Mouse (Mus musculus): ENCODE results near the gene Aanat. TPM values are rescaled to one million over a fixed set of nuclear protein-coding genes. Genes with fewer than 3 reads are reported as not detected.

The Aanat gene
- polyA plus RNA-seq, 1 experiment from 2014 or later = not detected

GRCm38 (mm10) chr11:116586801-116587631 lies 784 bp downstream of the Aanat start:
- WGBS = 25% methylated on average over 23 of the region's 23 CpGs
- Histone ChIP-seq H3K4me1 (ENCODE audit: insufficient read depth, low read length) (peaks cover 6% of the 10 kb centered on the region; the same call in 1 of the 2 replicates), H3K27me3 (ENCODE audit: insufficient read depth, low read length) (peaks cover 12% of the 10 kb centered on the region)

GRCm38 (mm10) chr11:116589020-116589531 lies 2.8 kb downstream of the Aanat start:
- H3K9me3 ChIP-seq (ENCODE audit: low read length) = no peaks in the 10 kb centered on the region
- peaks cover 6% of the 10 kb centered on the region; the same call in 1 of the 2 replicates for H3K4me1 ChIP-seq (ENCODE audit: insufficient read depth, low read length)
- no peak overlapping the region for H3K4me2 ChIP-seq (replicated peaks; ENCODE audit: low read depth, low read length)
- H3K36me3 ChIP-seq (ENCODE audit: insufficient read depth, low read length) = no peaks in the 10 kb centered on the region
- no peak for ATAC-seq (ENCODE audit: low FRiP score, low TSS enrichment)
- H3K27me3 ChIP-seq (ENCODE audit: insufficient read depth, low read length) = peaks cover 12% of the 10 kb centered on the region
- no peak overlapping the region for H3K9ac ChIP-seq (replicated peaks; ENCODE audit: low read length)
- no peak overlapping the region for H3K27ac ChIP-seq (ENCODE audit: low read length)
- no peak overlapping the region for H3K4me3 ChIP-seq (ENCODE audit: low read length)
- WGBS = 35% methylated on average over 14 of the region's 14 CpGs

More at GRCm38 (mm10) chr11:116586801-116587631, 784 bp downstream of the Aanat start:
- Histone ChIP-seq H3K4me2 (replicated peaks; ENCODE audit: low read depth, low read length) (peak overlapping the region; percentile 45), H3K36me3 (ENCODE audit: insufficient read depth, low read length) (no peaks in the 10 kb centered on the region), H3K9ac (replicated peaks; ENCODE audit: low read length) (no peak overlapping the region), H3K4me3 (ENCODE audit: low read length) (no peak overlapping the region; the same call in 1 of the 2 replicates), H3K9me3 (ENCODE audit: low read length) (no peaks in the 10 kb centered on the region), H3K27ac (ENCODE audit: low read length) (no peak overlapping the region)
- ATAC-seq (ENCODE audit: low FRiP score, low TSS enrichment) = peak; percentile 79

GRCm38 (mm10) chr11:116589574-116589973 lies 3.3 kb downstream of the Aanat start:
- peaks cover 12% of the 10 kb centered on the region for H3K27me3 ChIP-seq (ENCODE audit: insufficient read depth, low read length)
- H3K4me1 ChIP-seq (ENCODE audit: insufficient read depth, low read length) = peaks cover 6% of the 10 kb centered on the region; the same call in 1 of the 2 replicates
- H3K9ac ChIP-seq (replicated peaks; ENCODE audit: low read length) = no peak overlapping the region
- WGBS = 58% methylated on average over 8 of the region's 8 CpGs
- no peaks in the 10 kb centered on the region for H3K36me3 ChIP-seq (ENCODE audit: insufficient read depth, low read length)
- H3K4me2 ChIP-seq (replicated peaks; ENCODE audit: low read depth, low read length) = no peak overlapping the region
- no peak overlapping the region for H3K27ac ChIP-seq (ENCODE audit: low read length)
- no peaks in the 10 kb centered on the region for H3K9me3 ChIP-seq (ENCODE audit: low read length)
- H3K4me3 ChIP-seq (ENCODE audit: low read length) = no peak overlapping the region
- no peak for ATAC-seq (ENCODE audit: low FRiP score, low TSS enrichment)

GRCm38 (mm10) chr11:116591621-116592020 lies 5.4 kb downstream of the Aanat start:
- Histone ChIP-seq H3K4me2 (replicated peaks; ENCODE audit: low read depth, low read length) (no peak overlapping the region), H3K9ac (replicated peaks; ENCODE audit: low read length) (no peak overlapping the region), H3K27ac (ENCODE audit: low read length) (no peak overlapping the region), H3K4me3 (ENCODE audit: low read length) (no peak overlapping the region), H3K4me1 (ENCODE audit: insufficient read depth, low read length) (peaks cover 5% of the 10 kb centered on the region; the same call in 1 of the 2 replicates), H3K27me3 (ENCODE audit: insufficient read depth, low read length) (peaks cover 12% of the 10 kb centered on the region), H3K36me3 (ENCODE audit: insufficient read depth, low read length) (no peaks in the 10 kb centered on the region), H3K9me3 (ENCODE audit: low read length) (no peaks in the 10 kb centered on the region)
- no peak for ATAC-seq (ENCODE audit: low FRiP score, low TSS enrichment)
- 80% methylated on average over 4 of the region's 4 CpGs for WGBS

DNA sequence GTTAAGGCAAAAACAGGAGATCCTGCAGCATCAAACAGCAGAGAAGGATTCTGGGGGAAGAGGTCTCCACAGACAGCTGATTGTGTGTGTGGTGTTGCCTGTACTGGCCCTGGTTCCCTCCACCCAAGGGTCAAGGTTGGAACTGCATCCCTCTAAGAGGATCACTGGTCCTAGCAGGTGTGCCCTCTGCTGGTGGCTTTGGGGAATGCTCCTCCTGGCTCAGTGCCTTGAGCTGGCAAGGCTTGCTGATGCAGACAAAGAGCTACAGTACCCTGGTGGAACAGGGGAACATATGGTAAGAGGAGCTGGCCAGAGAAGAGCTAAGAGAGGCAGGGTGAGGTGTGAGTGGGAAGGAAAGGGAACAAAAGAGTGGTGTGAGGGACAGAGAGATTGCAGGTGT lies 6.2 kb downstream of the Aanat start:
- no peak overlapping the region for H3K27ac ChIP-seq (ENCODE audit: low read length)
- no peak overlapping the region for H3K4me2 ChIP-seq (replicated peaks; ENCODE audit: low read depth, low read length)
- H3K36me3 ChIP-seq (ENCODE audit: insufficient read depth, low read length) = no peaks in the 10 kb centered on the region
- H3K4me3 ChIP-seq (ENCODE audit: low read length) = no peak overlapping the region
- H3K9ac ChIP-seq (replicated peaks; ENCODE audit: low read length) = no peak overlapping the region
- peak; percentile 66; the same call in 1 of the 2 replicates for ATAC-seq (ENCODE audit: low FRiP score, low TSS enrichment)
- H3K27me3 ChIP-seq (ENCODE audit: insufficient read depth, low read length) = peaks cover 9% of the 10 kb centered on the region
- no peaks in the 10 kb centered on the region for H3K9me3 ChIP-seq (ENCODE audit: low read length)
- H3K4me1 ChIP-seq (ENCODE audit: insufficient read depth, low read length) = no peaks in the 10 kb centered on the region

- Histone ChIP-seq H3K4me2 (replicated peaks; ENCODE audit: low read depth, low read length) (no peak overlapping the region), H3K9ac (replicated peaks; ENCODE audit: low read length) (no peak overlapping the region), H3K4me3 (ENCODE audit: low read length) (no peak overlapping the region), H3K9me3 (ENCODE audit: low read length) (no peaks in the 10 kb centered on the region), H3K27me3 (ENCODE audit: insufficient read depth, low read length) (peaks cover 6% of the 10 kb centered on the region), H3K27ac (ENCODE audit: low read length) (no peak overlapping the region), H3K36me3 (ENCODE audit: insufficient read depth, low read length) (no peaks in the 10 kb centered on the region), H3K4me1 (ENCODE audit: insufficient read depth, low read length) (no peaks in the 10 kb centered on the region)
- no peak for ATAC-seq (ENCODE audit: low FRiP score, low TSS enrichment)
- 86% methylated on average over 4 of the region's 4 CpGs for WGBS
Observed at GRCm38 (mm10) chr11:116593345-116593744, 7.1 kb downstream of the Aanat start.

- Histone ChIP-seq H3K4me3 (ENCODE audit: low read length) (no peak overlapping the region), H3K4me2 (replicated peaks; ENCODE audit: low read depth, low read length) (no peak overlapping the region), H3K36me3 (ENCODE audit: insufficient read depth, low read length) (peaks cover 7% of the 10 kb centered on the region; the same call in 1 of the 2 replicates), H3K9ac (replicated peaks; ENCODE audit: low read length) (no peak overlapping the region), H3K27me3 (ENCODE audit: insufficient read depth, low read length) (no peaks in the 10 kb centered on the region), H3K4me1 (ENCODE audit: insufficient read depth, low read length) (no peaks in the 10 kb centered on the region), H3K9me3 (ENCODE audit: low read length) (no peaks in the 10 kb centered on the region), H3K27ac (ENCODE audit: low read length) (no peak overlapping the region)
- WGBS = 89% methylated on average over 19 of the region's 19 CpGs
- ATAC-seq (ENCODE audit: low FRiP score, low TSS enrichment) = no peak
Observed at GRCm38 (mm10) chr11:116596766-116597165, 10.5 kb downstream of the Aanat start.

- Histone ChIP-seq H3K4me1 (ENCODE audit: insufficient read depth, low read length) (no peaks in the 10 kb centered on the region), H3K4me2 (replicated peaks; ENCODE audit: low read depth, low read length) (no peak overlapping the region), H3K27ac (ENCODE audit: low read length) (no peak overlapping the region), H3K9me3 (ENCODE audit: low read length) (no peaks in the 10 kb centered on the region), H3K4me3 (ENCODE audit: low read length) (no peak overlapping the region), H3K9ac (replicated peaks; ENCODE audit: low read length) (no peak overlapping the region), H3K36me3 (ENCODE audit: insufficient read depth, low read length) (peaks cover 13% of the 10 kb centered on the region; the same call in 1 of the 2 replicates), H3K27me3 (ENCODE audit: insufficient read depth, low read length) (no peaks in the 10 kb centered on the region)
- no peak for ATAC-seq (ENCODE audit: low FRiP score, low TSS enrichment)
- 94% methylated on average over 8 of the region's 8 CpGs for WGBS
Observed at GRCm38 (mm10) chr11:116598193-116598592, 12.0 kb downstream of the Aanat start.

DNA sequence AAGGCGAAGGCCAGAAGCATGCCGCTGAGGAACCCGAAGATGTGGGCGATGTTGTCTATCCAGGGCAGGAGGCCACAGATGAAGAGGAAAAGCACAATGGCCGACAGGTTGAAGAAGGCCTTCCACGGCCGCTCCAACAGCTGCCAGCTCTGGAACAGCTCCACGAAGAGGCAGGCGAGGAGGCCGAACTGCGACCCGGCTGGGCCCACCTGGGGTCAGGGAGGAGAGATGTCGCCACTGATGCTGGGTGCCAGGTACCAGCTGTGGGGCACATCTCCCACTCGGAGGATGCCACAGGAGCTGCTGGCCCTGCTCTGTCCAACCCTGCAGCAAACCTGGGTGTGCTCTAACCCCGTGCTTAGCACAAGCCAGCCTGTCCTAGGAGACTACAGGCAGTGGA lies 13.0 kb downstream of the Aanat start:
- peaks cover 14% of the 10 kb centered on the region; the same call in 1 of the 2 replicates for H3K36me3 ChIP-seq (ENCODE audit: insufficient read depth, low read length)
- H3K4me2 ChIP-seq (replicated peaks; ENCODE audit: low read depth, low read length) = no peak overlapping the region
- no peak overlapping the region for H3K4me3 ChIP-seq (ENCODE audit: low read length)
- no peaks in the 10 kb centered on the region for H3K4me1 ChIP-seq (ENCODE audit: insufficient read depth, low read length)
- H3K27ac ChIP-seq (ENCODE audit: low read length) = no peak overlapping the region
- no peak overlapping the region for H3K9ac ChIP-seq (replicated peaks; ENCODE audit: low read length)
- H3K9me3 ChIP-seq (ENCODE audit: low read length) = no peaks in the 10 kb centered on the region
- no peaks in the 10 kb centered on the region for H3K27me3 ChIP-seq (ENCODE audit: insufficient read depth, low read length)
- 92% methylated on average over 15 of the region's 15 CpGs for WGBS
- ATAC-seq (ENCODE audit: low FRiP score, low TSS enrichment) = no peak

DNA sequence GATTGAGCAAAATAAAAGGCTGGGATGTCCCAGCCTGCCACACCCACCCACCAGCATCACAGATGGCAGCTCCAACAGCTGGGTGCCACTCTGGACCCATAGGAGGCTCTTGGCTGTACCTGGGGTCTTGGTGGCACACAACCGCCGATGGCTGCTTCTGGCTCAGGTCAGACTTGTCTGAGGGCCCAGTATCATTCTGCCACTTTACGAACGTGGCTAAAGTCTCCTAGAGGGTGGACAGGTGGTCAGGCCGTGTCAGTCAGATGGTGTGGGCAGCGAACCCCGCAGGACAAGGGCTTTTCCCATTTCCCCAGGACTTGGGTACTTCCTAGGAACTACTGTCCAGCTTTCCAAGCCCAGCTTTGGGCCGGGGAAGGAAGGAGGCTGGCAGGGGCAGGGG lies 14.9 kb downstream of the Aanat start:
- no peaks in the 10 kb centered on the region for H3K27me3 ChIP-seq (ENCODE audit: insufficient read depth, low read length)
- no peak overlapping the region for H3K4me2 ChIP-seq (replicated peaks; ENCODE audit: low read depth, low read length)
- no peak for ATAC-seq (ENCODE audit: low FRiP score, low TSS enrichment)
- no peaks in the 10 kb centered on the region for H3K9me3 ChIP-seq (ENCODE audit: low read length)
- no peaks in the 10 kb centered on the region for H3K4me1 ChIP-seq (ENCODE audit: insufficient read depth, low read length)
- H3K36me3 ChIP-seq (ENCODE audit: insufficient read depth, low read length) = peaks cover 18% of the 10 kb centered on the region; the same call in 1 of the 2 replicates
- H3K27ac ChIP-seq (ENCODE audit: low read length) = no peak overlapping the region
- no peak overlapping the region for H3K4me3 ChIP-seq (ENCODE audit: low read length)
- H3K9ac ChIP-seq (replicated peaks; ENCODE audit: low read length) = no peak overlapping the region
- 84% methylated on average over 8 of the region's 8 CpGs for WGBS

All from kidney, embryonic 16.5 days (tissue).